8 mouse cellular contexts compared by ENCODE assay signal in genomic region chr7:75456152-75456888, GRCm38 (mm10). TPM values are rescaled to one million over a fixed set of nuclear protein-coding genes. Genes with fewer than 3 reads are reported as not detected.
DNase-seq lines count a peak whose midpoint lies in the region; ATAC-seq lines count a peak whose summit lies in the region.

No protein-coding gene starts in this region.

- peak overlapping the region; percentile 95 for H3K9ac ChIP-seq in kidney, embryonic 15.5 days
- H3K9ac ChIP-seq in hindbrain, embryonic 13.5 days = peak overlapping the region; percentile 87

- peak overlapping the region; percentile 80 for H3K4me2 ChIP-seq in kidney, embryonic 15.5 days
- H3K4me2 ChIP-seq in hindbrain, embryonic 13.5 days = peak overlapping the region; percentile 76

- no peaks in the 10 kb centered on the region for H3K27me3 ChIP-seq in kidney, embryonic 15.5 days
- no peaks in the 10 kb centered on the region for H3K27me3 ChIP-seq in hindbrain, embryonic 13.5 days
- no peaks in the 10 kb centered on the region for H3K27me3 ChIP-seq in midbrain, embryonic 10.5 days (ENCODE audit: low read depth, poor library complexity, severe bottlenecking)

- no peak for ATAC-seq in kidney, embryonic 15.5 days (replicated peaks; ENCODE audit: low FRiP score)
- ATAC-seq in hindbrain, embryonic 13.5 days (ENCODE audit: low FRiP score) = no peak

- H3K36me3 ChIP-seq in kidney, embryonic 15.5 days = no peaks in the 10 kb centered on the region
- H3K36me3 ChIP-seq in hindbrain, embryonic 13.5 days = no peaks in the 10 kb centered on the region
- no peaks in the 10 kb centered on the region for H3K36me3 ChIP-seq in midbrain, embryonic 10.5 days

- WGBS in kidney, embryonic 15.5 days = 1% methylated on average over 25 of the region's 25 CpGs
- under 1% methylated on average over 25 of the region's 25 CpGs for WGBS in hindbrain, embryonic 13.5 days
- WGBS in midbrain, embryonic 10.5 days = 4% methylated on average over 25 of the region's 25 CpGs

- intact Hi-C loops in left cerebral cortex, postnatal 10 days (cut with DNase I) = loop anchor here (5.0 kb wide), 1 partner anchor 101 kb away; no protein-coding TSS in a partner anchor

- H3K4me3 ChIP-seq in kidney, embryonic 15.5 days (replicated peaks) = peak overlapping the region; percentile 96
- peak overlapping the region; percentile 86 for H3K4me3 ChIP-seq in hindbrain, embryonic 13.5 days
- peak overlapping the region; percentile 92 for H3K4me3 ChIP-seq in midbrain, embryonic 10.5 days

- peaks cover 35% of the 10 kb centered on the region for H3K4me1 ChIP-seq in kidney, embryonic 15.5 days
- peaks cover 14% of the 10 kb centered on the region for H3K4me1 ChIP-seq in hindbrain, embryonic 13.5 days (replicated peaks)
- H3K4me1 ChIP-seq in midbrain, embryonic 10.5 days = peaks cover 21% of the 10 kb centered on the region

- no peaks in the 10 kb centered on the region for H3K9me3 ChIP-seq in kidney, embryonic 15.5 days (replicated peaks)
- H3K9me3 ChIP-seq in hindbrain, embryonic 13.5 days = peaks cover 4% of the 10 kb centered on the region; the same call in 1 of the 2 replicates
- no peaks in the 10 kb centered on the region; the same call in 1 of the 2 replicates for H3K9me3 ChIP-seq in midbrain, embryonic 10.5 days (replicated peaks)

- DNase-seq in kidney, postnatal 36 days = no peak
- DNase-seq in brain, adult 2 months (ENCODE audit: low read depth, low spot score) = peak; percentile 23
- peak; percentile 18 for DNase-seq in midbrain, embryonic 10.5 days (ENCODE audit: low spot score)
- DNase-seq in left cerebral cortex, postnatal 10 days (ENCODE audit: extremely low spot score in 1 of 2, low spot score in 2 of 2) = no peak
- DNase-seq in kidney, adult 11 months = no peak
- no peak for DNase-seq in kidney, adult 9 months

- peak overlapping the region; percentile 100 for H3K27ac ChIP-seq in kidney, embryonic 15.5 days
- H3K27ac ChIP-seq in hindbrain, embryonic 13.5 days = peak overlapping the region; percentile 95
- peak overlapping the region; percentile 98 for H3K27ac ChIP-seq in midbrain, embryonic 10.5 days (replicated peaks)

RNA-seq across cellular contexts. Expression of gene Akap13, which starts 1.0 kb away (rescaled TPM):
- polyA plus RNA-seq in kidney, embryonic 15.5 days (2015; fragmentation: Nextera tagmentation; extraction: Ambion mirVana) = 46.1 and 49.7 TPM in 2 replicates
- polyA plus RNA-seq in hindbrain, embryonic 13.5 days (2015; fragmentation: Nextera tagmentation; extraction: Ambion mirVana) = 19.4 and 20.8 TPM in 2 replicates
- polyA plus RNA-seq in midbrain, embryonic 10.5 days (2016; fragmentation: Nextera tagmentation; extraction: Ambion mirVana) = 28.7 and 29.0 TPM in 2 replicates
- total RNA-seq in left cerebral cortex, postnatal 10 days (2021) = 10 to 100 TPM; 23.3 to 25.8 TPM

Comparison
In these comparisons a context has a peak if more than half of its experiments do, and no peak if none do; other contexts are left out.
1. DNase-seq: peak in brain, adult 2 months (single experiment) and midbrain, embryonic 10.5 days (single experiment); none in kidney, postnatal 36 days (0 of 2), left cerebral cortex, postnatal 10 days (0 of 2), kidney, adult 11 months (single experiment) and kidney, adult 9 months (single experiment).
2. Peak in every context shown above with its lines, with median percentiles within 50 percentile points of each other: H3K27ac ChIP-seq and H3K4me3 ChIP-seq.